8 mouse cellular contexts compared by ENCODE assay signal in the genomic region with DNA sequence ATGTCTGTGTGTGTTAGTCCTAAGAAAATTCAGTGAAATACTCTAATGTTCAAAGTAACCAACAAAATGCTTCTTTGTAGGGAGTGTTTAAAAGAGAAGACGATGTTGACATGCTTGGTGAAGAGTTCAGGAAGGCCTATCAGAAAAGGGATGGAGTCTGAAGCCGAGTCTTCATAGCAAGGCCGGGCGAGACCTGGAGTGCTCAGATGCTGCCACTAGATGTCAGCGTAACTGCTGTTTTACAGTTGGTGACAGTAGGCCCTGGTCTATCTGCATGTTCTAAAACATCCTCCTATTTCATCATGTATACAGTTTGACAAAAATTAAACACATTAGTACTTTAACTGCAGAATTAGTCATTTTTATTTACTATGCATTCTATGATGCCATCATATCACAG. TPM values are rescaled to one million over a fixed set of nuclear protein-coding genes. Genes with fewer than 3 reads are reported as not detected.
DNase-seq lines count a peak whose midpoint lies in the region; ATAC-seq lines count a peak whose summit lies in the region.

No protein-coding gene starts in this region.

- H3K9me3 ChIP-seq in heart, embryonic 12.5 days (replicated peaks), result no peaks in the 10 kb centered on the region
- H3K9me3 ChIP-seq in forebrain, embryonic 14.5 days (replicated peaks; ENCODE audit: control insufficient read depth, low read length), result no peaks in the 10 kb centered on the region
- no peaks in the 10 kb centered on the region for H3K9me3 ChIP-seq in hindbrain, embryonic 16.5 days (ENCODE audit: control insufficient read depth, low read length)

- peak; percentile 88 for DNase-seq in heart, adult 11 months
- peak; percentile 57 for DNase-seq in c-Kit-positive CD71-positive TER-119-negative erythroid progenitor cells, embryonic 14.5 days (ENCODE audit: low read depth)
- DNase-seq in forebrain, embryonic 14.5 days (ENCODE audit: low spot score), result peak; percentile 86
- DNase-seq in left cerebral cortex, adult 18-20 months (ENCODE audit: low spot score in 2 of 2), result peak; percentile 68 to 77
- peak; percentile 63 for DNase-seq in right cerebral cortex, postnatal 4 days

- peaks cover 33% of the 10 kb centered on the region for H3K36me3 ChIP-seq in heart, embryonic 12.5 days
- peaks cover 54% of the 10 kb centered on the region for H3K36me3 ChIP-seq in forebrain, embryonic 14.5 days (ENCODE audit: control insufficient read depth, insufficient read depth, low read length)
- no peaks in the 10 kb centered on the region; the same call in 1 of the 2 replicates for H3K36me3 ChIP-seq in hindbrain, embryonic 16.5 days (ENCODE audit: control insufficient read depth, insufficient read depth, low read length)

- no peak overlapping the region for H3K27ac ChIP-seq in heart, embryonic 12.5 days (ENCODE audit: poor library complexity, severe bottlenecking)
- H3K27ac ChIP-seq in forebrain, embryonic 14.5 days (ENCODE audit: low read depth, low read length), result no peak overlapping the region
- H3K27ac ChIP-seq in hindbrain, embryonic 16.5 days (ENCODE audit: low read depth, low read length), result no peak overlapping the region

- H3K4me1 ChIP-seq in heart, embryonic 12.5 days (replicated peaks), result no peaks in the 10 kb centered on the region
- H3K4me1 ChIP-seq in forebrain, embryonic 14.5 days (ENCODE audit: control insufficient read depth, insufficient read depth, low read length), result no peaks in the 10 kb centered on the region
- H3K4me1 ChIP-seq in hindbrain, embryonic 16.5 days (ENCODE audit: control insufficient read depth, insufficient read depth, low read depth, low read length), result no peaks in the 10 kb centered on the region

- no peak for ATAC-seq in heart, embryonic 12.5 days (ENCODE audit: insufficient number of reproducible peaks, low FRiP score)
- ATAC-seq in forebrain, embryonic 14.5 days, result peak; percentile 80
- ATAC-seq in hindbrain, embryonic 16.5 days, result peak; percentile 90
- ATAC-seq in megakaryocyte progenitor cell, adult 5-6 weeks (replicated peaks; ENCODE audit: poor library complexity), result peak; percentile 93

- no peak overlapping the region for H3K4me2 ChIP-seq in heart, embryonic 12.5 days
- H3K4me2 ChIP-seq in forebrain, embryonic 14.5 days (ENCODE audit: low read length), result no peak overlapping the region
- no peak overlapping the region for H3K4me2 ChIP-seq in hindbrain, embryonic 16.5 days (ENCODE audit: low read length)

- 18% methylated on average over 5 of the region's 5 CpGs for WGBS in heart, embryonic 12.5 days
- WGBS in forebrain, embryonic 14.5 days, result 18% methylated on average over 5 of the region's 5 CpGs
- 15% methylated on average over 5 of the region's 5 CpGs for WGBS in hindbrain, embryonic 16.5 days

- no peak overlapping the region for H3K9ac ChIP-seq in heart, embryonic 12.5 days
- H3K9ac ChIP-seq in forebrain, embryonic 14.5 days (ENCODE audit: low read length), result no peak overlapping the region
- no peak overlapping the region for H3K9ac ChIP-seq in hindbrain, embryonic 16.5 days (ENCODE audit: low read depth, low read length)

- H3K4me3 ChIP-seq in heart, embryonic 12.5 days, result no peak overlapping the region
- no peak overlapping the region for H3K4me3 ChIP-seq in forebrain, embryonic 14.5 days (ENCODE audit: low read depth, low read length)
- no peak overlapping the region for H3K4me3 ChIP-seq in hindbrain, embryonic 16.5 days (ENCODE audit: low read length)

- H3K27me3 ChIP-seq in heart, embryonic 12.5 days (replicated peaks), result no peaks in the 10 kb centered on the region
- H3K27me3 ChIP-seq in forebrain, embryonic 14.5 days (replicated peaks; ENCODE audit: control insufficient read depth, insufficient read depth, low read length), result no peaks in the 10 kb centered on the region
- H3K27me3 ChIP-seq in hindbrain, embryonic 16.5 days (replicated peaks; ENCODE audit: control insufficient read depth, insufficient read depth, low read length), result no peaks in the 10 kb centered on the region

RNA-seq across cellular contexts. Expression of a gene that starts 20.4 kb away (rescaled TPM):
- 19.2 and 19.9 TPM in 2 replicates for polyA plus RNA-seq in heart, embryonic 12.5 days (2016; fragmentation: Nextera tagmentation; extraction: Ambion mirVana)
- polyA plus RNA-seq in forebrain, embryonic 14.5 days (2014; fragmentation: Nextera tagmentation; extraction: Ambion mirVana), result 15.1 and 15.5 TPM in 2 replicates
- 8.6 and 9.2 TPM in 2 replicates for polyA plus RNA-seq in hindbrain, embryonic 16.5 days (2015; fragmentation: Nextera tagmentation; extraction: Ambion mirVana)
- total RNA-seq in left cerebral cortex, adult 18-20 months (2021), result 1 to 10 TPM in 1 of 2 experiments, under 1 TPM in 1; 0.93 to 1.2 TPM
- total RNA-seq in megakaryocyte progenitor cell, adult 5-6 weeks (2015), result 59.4 and 83.2 TPM in 2 replicates
- 89.7 and 128 TPM in 2 replicates for total RNA-seq in megakaryocyte progenitor cell, adult 5-6 weeks (2017)

RNA-seq across cellular contexts. Expression of a gene that starts 33.8 kb away (rescaled TPM):
- 18.8 and 19.3 TPM in 2 replicates for polyA plus RNA-seq in heart, embryonic 12.5 days (2016; fragmentation: Nextera tagmentation; extraction: Ambion mirVana)
- 35.3 and 40.3 TPM in 2 replicates for polyA plus RNA-seq in forebrain, embryonic 14.5 days (2014; fragmentation: Nextera tagmentation; extraction: Ambion mirVana)
- 32.0 and 34.6 TPM in 2 replicates for polyA plus RNA-seq in hindbrain, embryonic 16.5 days (2015; fragmentation: Nextera tagmentation; extraction: Ambion mirVana)
- total RNA-seq in left cerebral cortex, adult 18-20 months (2021), result 10 to 100 TPM; 10.2 to 14.3 TPM
- total RNA-seq in megakaryocyte progenitor cell, adult 5-6 weeks (2015), result 8.8 and 17.7 TPM in 2 replicates
- total RNA-seq in megakaryocyte progenitor cell, adult 5-6 weeks (2017), result 23.1 and 38.9 TPM in 2 replicates
